Comparison of ENCODE assay signal across 11 mouse cellular contexts in genomic region chr7:116260826-116261615, GRCm38 (mm10). TPM values are rescaled to one million over a fixed set of nuclear protein-coding genes. Genes with fewer than 3 reads are reported as not detected.
DNase-seq lines count a peak whose midpoint lies in the region; ATAC-seq lines count a peak whose summit lies in the region.
"Had no signal": no experiment of that assay in that cellular context is flagged by ENCODE, and none has a peak within 500 bp of the region (broad histone marks: within the 10 kb centered on the region; RNA-seq: fewer than 3 reads in every experiment).

No protein-coding gene starts in this region.

- no peak overlapping the region for H3K4me3 ChIP-seq in liver, embryonic 13.5 days (replicated peaks)
- H3K4me3 ChIP-seq: embryonic facial prominence, embryonic 15.5 days; megakaryocyte, embryonic 14.5 days had no signal

- H3K27me3 ChIP-seq in liver, embryonic 13.5 days, result no peaks in the 10 kb centered on the region
- H3K27me3 ChIP-seq: embryonic facial prominence, embryonic 15.5 days had no signal

- H3K4me1 ChIP-seq in liver, embryonic 13.5 days (replicated peaks), result peaks cover 4% of the 10 kb centered on the region; the same call in 1 of the 2 replicates

- no peak overlapping the region for H3K9ac ChIP-seq in liver, embryonic 13.5 days
- H3K9ac ChIP-seq: embryonic facial prominence, embryonic 15.5 days had no signal

- H3K4me2 ChIP-seq in liver, embryonic 13.5 days, result no peak overlapping the region
- H3K4me2 ChIP-seq: embryonic facial prominence, embryonic 15.5 days had no signal

- ATAC-seq in liver, embryonic 13.5 days (ENCODE audit: low read depth), result 0 out of 2 replicates have a peak, but pooled peaks have one; percentile 18
- peak; percentile 60 for ATAC-seq in CD4-positive, CD25-positive, alpha-beta regulatory T cell, adult 4 months

- H3K9me3 ChIP-seq in liver, embryonic 13.5 days (replicated peaks), result no peaks in the 10 kb centered on the region
- H3K9me3 ChIP-seq: embryonic facial prominence, embryonic 15.5 days; megakaryocyte, embryonic 14.5 days had no signal

- 44% methylated on average over 4 of the region's 4 CpGs for WGBS in liver, embryonic 13.5 days (ENCODE audit: insufficient replicate concordance)

- no peaks in the 10 kb centered on the region for H3K36me3 ChIP-seq in liver, embryonic 13.5 days
- H3K36me3 ChIP-seq: embryonic facial prominence, embryonic 15.5 days had no signal

- H3K27ac ChIP-seq in liver, embryonic 13.5 days, result no peak overlapping the region
- H3K27ac ChIP-seq: embryonic facial prominence, embryonic 15.5 days had no signal

- peak; percentile 34 to 60 for DNase-seq in adrenal gland, adult (ENCODE audit: inconsistent age in 2 of 2, low spot score in 1 of 2)
- DNase-seq in adrenal gland, postnatal 4 days (ENCODE audit: low spot score in 2 of 2), result no peak
- DNase-seq in liver, embryonic 13.5 days, result no peak
- no peak for DNase-seq in liver
- peak; percentile 35 for DNase-seq in induced T-regulatory cell, adult 2 months (ENCODE audit: low read depth)
- DNase-seq in right cerebral cortex, postnatal 14 days, result no peak
- no peak for DNase-seq in Muller cell, postnatal 12 days (ENCODE audit: inconsistent ontology term)
- DNase-seq: kidney, postnatal 10 days had no signal

RNA-seq across cellular contexts. Expression of gene Plekha7, which starts 47.2 kb away (rescaled TPM):
- total RNA-seq in adrenal gland, postnatal 4 days (2021), result 10 to 100 TPM; 19.0 to 24.8 TPM
- 2.5 and 3.5 TPM in 2 replicates for polyA plus RNA-seq in liver, embryonic 13.5 days (2015; fragmentation: Nextera tagmentation; extraction: Ambion mirVana)
- polyA plus RNA-seq in CD4-positive, CD25-positive, alpha-beta regulatory T cell, adult 4 months (2017; shearing (Covaris generic)), result 10 to 100 TPM in 1 of 2 experiments, 1 to 10 TPM in 1; 4.9 to 17.0 TPM

Comparison
In these comparisons a context has a peak if more than half of its experiments do, and no peak if none do; other contexts are left out.
1. DNase-seq: peak in adrenal gland, adult (2 of 2) and induced T-regulatory cell, adult 2 months (single experiment); none in adrenal gland, postnatal 4 days (0 of 2), liver, embryonic 13.5 days (single experiment), liver (single experiment), right cerebral cortex, postnatal 14 days (single experiment) and Muller cell, postnatal 12 days (single experiment).